Mouse (Mus musculus): ENCODE results near the gene Dmrtc2. TPM values are rescaled to one million over a fixed set of nuclear protein-coding genes. Genes with fewer than 3 reads are reported as not detected.

Gene Dmrtc2
- polyA plus RNA-seq, 1 experiment, result not detected

DNA sequence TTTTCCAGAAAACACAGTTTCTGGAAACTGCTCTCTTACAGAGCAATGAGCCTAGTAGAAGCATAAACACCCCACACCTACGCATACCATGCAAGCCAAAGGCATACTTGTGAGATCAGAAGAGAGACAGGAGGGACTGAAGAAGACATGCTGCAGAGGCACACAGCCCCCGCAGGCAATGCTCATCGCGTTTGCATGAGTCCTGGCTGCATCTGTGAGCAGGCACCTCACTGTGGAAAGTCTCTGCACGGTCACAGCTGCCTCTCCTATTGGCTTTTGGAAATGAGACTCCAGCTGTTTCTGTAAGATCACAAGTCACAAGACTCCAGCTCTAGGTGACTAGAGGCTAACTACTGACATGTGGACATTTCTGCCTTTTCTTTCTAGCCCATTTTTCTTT, 19.7 kb upstream of the Dmrtc2 start:
- Histone ChIP-seq H3K4me3 (ENCODE audit: insufficient read depth, low read length) (no peak overlapping the region), H3K27ac (ENCODE audit: insufficient read depth, low read length) (no peak overlapping the region), H3K4me1 (ENCODE audit: control insufficient read depth, insufficient read depth, low read length) (0 out of 2 replicates have a peak, but pooled peaks cover 4% of the 10 kb centered on the region)
- no peak for TF ChIP-seq CTCF (IDR thresholded peaks at IDR 0.05; ENCODE audit: borderline replicate concordance, insufficient read depth, low read length)
- no peak for TF ChIP-seq POLR2A (IDR thresholded peaks at IDR 0.05; ENCODE audit: low read depth, low read length)

DNA sequence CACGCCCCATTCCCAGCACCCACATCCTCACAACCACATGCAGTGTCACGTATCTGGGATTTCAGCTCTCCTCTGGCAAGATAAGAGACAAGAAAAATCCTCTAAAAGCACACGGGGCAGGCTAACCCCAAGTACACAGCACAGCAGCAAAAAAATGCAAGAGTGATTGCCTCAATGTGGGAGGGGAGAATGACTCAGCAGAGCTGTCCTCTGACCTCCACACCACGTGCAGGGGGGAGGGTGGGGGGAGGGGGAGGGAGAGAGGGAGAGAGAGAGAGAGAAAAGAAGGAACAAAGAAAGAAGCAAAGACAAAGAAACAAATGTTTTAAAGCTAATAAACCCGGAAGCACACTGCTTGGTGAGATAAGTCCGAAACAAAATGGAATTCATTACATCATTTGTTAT, 19.0 kb upstream of the Dmrtc2 start:
- Histone ChIP-seq H3K27ac (ENCODE audit: insufficient read depth, low read length) (no peak overlapping the region), H3K4me3 (ENCODE audit: insufficient read depth, low read length) (no peak overlapping the region), H3K4me1 (ENCODE audit: control insufficient read depth, insufficient read depth, low read length) (0 out of 2 replicates have a peak, but pooled peaks cover 4% of the 10 kb centered on the region)
- TF ChIP-seq CTCF (IDR thresholded peaks at IDR 0.05; ENCODE audit: borderline replicate concordance, insufficient read depth, low read length), result no peak

- Histone ChIP-seq H3K27ac (ENCODE audit: insufficient read depth, low read length) (no peak overlapping the region), H3K4me1 (ENCODE audit: control insufficient read depth, insufficient read depth, low read length) (0 out of 2 replicates have a peak, but pooled peaks cover 4% of the 10 kb centered on the region), H3K4me3 (ENCODE audit: insufficient read depth, low read length) (no peak overlapping the region)
- no peak for TF ChIP-seq POLR2A (IDR thresholded peaks at IDR 0.05; ENCODE audit: low read depth, low read length)
- TF ChIP-seq CTCF (IDR thresholded peaks at IDR 0.05; ENCODE audit: borderline replicate concordance, insufficient read depth, low read length), result no peak
Observed at GRCm38 (mm10) chr7:24851596-24852325, 18.1 kb upstream of the Dmrtc2 start.

GRCm38 (mm10) chr7:24852557-24853232, 17.2 kb upstream of the Dmrtc2 start:
- Histone ChIP-seq H3K4me1 (ENCODE audit: control insufficient read depth, insufficient read depth, low read length) (0 out of 2 replicates have a peak, but pooled peaks cover 4% of the 10 kb centered on the region), H3K27ac (ENCODE audit: insufficient read depth, low read length) (no peak overlapping the region), H3K4me3 (ENCODE audit: insufficient read depth, low read length) (no peak overlapping the region)
- TF ChIP-seq CTCF (IDR thresholded peaks at IDR 0.05; ENCODE audit: borderline replicate concordance, insufficient read depth, low read length), result no peak
- TF ChIP-seq POLR2A (IDR thresholded peaks at IDR 0.05; ENCODE audit: low read depth, low read length), result no peak

DNA sequence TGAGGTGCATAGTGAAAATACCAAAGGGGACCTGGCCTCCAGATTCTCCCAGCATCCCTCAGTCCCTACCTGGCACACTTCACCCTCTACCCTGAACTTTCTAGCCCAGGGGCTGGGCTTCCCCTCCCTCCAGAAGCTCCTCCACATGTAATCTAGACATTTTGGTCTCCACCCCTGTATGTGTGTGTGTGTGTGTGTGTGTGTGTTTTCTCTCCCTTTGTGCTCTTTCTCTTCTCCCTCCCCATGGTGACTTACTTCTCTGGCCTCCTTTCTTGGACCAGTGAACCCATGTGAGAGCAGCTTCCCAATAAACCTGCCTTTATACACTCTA, 16.7 kb upstream of the Dmrtc2 start:
- no peak overlapping the region for H3K27ac ChIP-seq (ENCODE audit: insufficient read depth, low read length)
- H3K4me1 ChIP-seq (ENCODE audit: control insufficient read depth, insufficient read depth, low read length), result 0 out of 2 replicates have a peak, but pooled peaks cover 4% of the 10 kb centered on the region
- no peak for TF ChIP-seq POLR2A (IDR thresholded peaks at IDR 0.05; ENCODE audit: low read depth, low read length)
- no peak for TF ChIP-seq CTCF (IDR thresholded peaks at IDR 0.05; ENCODE audit: borderline replicate concordance, insufficient read depth, low read length)
- H3K4me3 ChIP-seq (ENCODE audit: insufficient read depth, low read length), result no peak overlapping the region

GRCm38 (mm10) chr7:24853695-24854094, 16.2 kb upstream of the Dmrtc2 start:
- Histone ChIP-seq H3K4me3 (ENCODE audit: insufficient read depth, low read length) (no peak overlapping the region), H3K27ac (ENCODE audit: insufficient read depth, low read length) (no peak overlapping the region), H3K4me1 (ENCODE audit: control insufficient read depth, insufficient read depth, low read length) (0 out of 2 replicates have a peak, but pooled peaks cover 4% of the 10 kb centered on the region)
- TF ChIP-seq POLR2A (IDR thresholded peaks at IDR 0.05; ENCODE audit: low read depth, low read length) (no peak), CTCF (IDR thresholded peaks at IDR 0.05; ENCODE audit: borderline replicate concordance, insufficient read depth, low read length) (no peak)

- H3K4me1 ChIP-seq (ENCODE audit: control insufficient read depth, insufficient read depth, low read length), result no peaks in the 10 kb centered on the region
- TF ChIP-seq POLR2A (IDR thresholded peaks at IDR 0.05; ENCODE audit: low read depth, low read length), result no peak
- TF ChIP-seq CTCF (IDR thresholded peaks at IDR 0.05; ENCODE audit: borderline replicate concordance, insufficient read depth, low read length), result no peak
- no peak overlapping the region for H3K27ac ChIP-seq (ENCODE audit: insufficient read depth, low read length)
- H3K4me3 ChIP-seq (ENCODE audit: insufficient read depth, low read length), result no peak overlapping the region
Observed at GRCm38 (mm10) chr7:24856460-24857120, 13.3 kb upstream of the Dmrtc2 start.

GRCm38 (mm10) chr7:24859234-24859633, 10.6 kb upstream of the Dmrtc2 start:
- Histone ChIP-seq H3K4me3 (ENCODE audit: insufficient read depth, low read length) (no peak overlapping the region), H3K27ac (ENCODE audit: insufficient read depth, low read length) (no peak overlapping the region), H3K4me1 (ENCODE audit: control insufficient read depth, insufficient read depth, low read length) (no peaks in the 10 kb centered on the region)
- no peak for TF ChIP-seq POLR2A (IDR thresholded peaks at IDR 0.05; ENCODE audit: low read depth, low read length)
- no peak for TF ChIP-seq CTCF (IDR thresholded peaks at IDR 0.05; ENCODE audit: borderline replicate concordance, insufficient read depth, low read length)

DNA sequence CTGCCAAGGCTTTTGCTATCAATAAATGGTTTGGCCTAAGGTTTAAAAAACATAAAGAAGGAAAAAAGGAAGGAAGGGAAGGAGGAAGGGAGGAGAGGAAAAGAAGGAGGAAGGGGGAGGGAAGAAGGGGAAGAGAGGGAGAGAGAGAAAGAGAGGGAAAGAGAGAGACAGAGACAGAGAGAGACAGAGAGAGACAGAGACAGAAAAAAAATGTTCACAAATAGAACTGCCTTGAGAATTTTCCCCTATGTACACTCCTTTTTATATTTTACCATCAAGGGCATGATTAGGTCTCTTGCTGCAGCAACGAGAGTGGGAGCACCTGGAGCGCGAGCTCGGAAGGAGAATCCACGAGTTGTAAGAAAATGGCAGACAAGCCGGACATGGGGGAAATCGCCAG, 7.9 kb upstream of the Dmrtc2 start, which contains the start of gene Gm9844:
TSS of gene Gm9844 (plus strand) at position 301 of the 400 bp plus-strand sequence.
- Histone ChIP-seq H3K27ac (ENCODE audit: insufficient read depth, low read length) (no peak within 1 kb of the TSS), H3K4me3 (ENCODE audit: insufficient read depth, low read length) (no peak within 1 kb of the TSS), H3K4me1 (ENCODE audit: control insufficient read depth, insufficient read depth, low read length) (no peaks in the 10 kb centered on the region)
- no peak for TF ChIP-seq CTCF (IDR thresholded peaks at IDR 0.05; ENCODE audit: borderline replicate concordance, insufficient read depth, low read length)
- no peak for TF ChIP-seq POLR2A (IDR thresholded peaks at IDR 0.05; ENCODE audit: low read depth, low read length)

GRCm38 (mm10) chr7:24862853-24863252, 7.0 kb upstream of the Dmrtc2 start:
- Histone ChIP-seq H3K4me3 (ENCODE audit: insufficient read depth, low read length) (no peak overlapping the region), H3K4me1 (ENCODE audit: control insufficient read depth, insufficient read depth, low read length) (no peaks in the 10 kb centered on the region), H3K27ac (ENCODE audit: insufficient read depth, low read length) (no peak overlapping the region)
- TF ChIP-seq CTCF (IDR thresholded peaks at IDR 0.05; ENCODE audit: borderline replicate concordance, insufficient read depth, low read length) (no peak), POLR2A (IDR thresholded peaks at IDR 0.05; ENCODE audit: low read depth, low read length) (no peak)

All from embryonic fibroblast, embryonic 13.5 days (primary cell).